Mouse (Mus musculus) inflammation-experienced regulatory T-cells, adult 6 months (primary cell): ENCODE measurements around the gene Tceal7. TPM values are rescaled to one million over a fixed set of nuclear protein-coding genes. Genes with fewer than 3 reads are reported as not detected.
"Not testable (repeated sequence)": the region's sequence is repeated elsewhere in the genome, so short reads cannot be mapped to it uniquely, and the experiment has no call there.

Source experiments
- ATAC-seq: one replicate; pipeline ENCODE4 v1.8.0; 2017
- polyA plus RNA-seq, 3 experiments: library from polyadenylated mRNA; unstranded; fragments of 100-300 nt; shearing (Covaris generic); gene quantifications; one replicate each; pipeline ENCODE4 v1.2.1; 2017

Gene Tceal7
- not detected for polyA plus RNA-seq

- not testable (repeated sequence) for ATAC-seq
These were observed at the start of gene Tceal7, which contains the start of gene Bex1 for GRCm38 (mm10) chrX:136214729-136215677. Tceal7 (plus strand) TSS chrX:136214779. Bex1 (minus strand) TSS chrX:136215513.

GRCm38 (mm10) chrX:136170625-136171024, 44.0 kb upstream of the Tceal7 start:
- no peak for ATAC-seq

GRCm38 (mm10) chrX:136171189-136172117, 43.1 kb upstream of the Tceal7 start:
- no peak for ATAC-seq

GRCm38 (mm10) chrX:136172118-136172551, 42.4 kb upstream of the Tceal7 start, which contains the start of gene Tceal8:
Tceal8 (minus strand) TSS chrX:136172342.
- ATAC-seq: no peak

- no peak for ATAC-seq
These were observed 41.8 kb upstream of the Tceal7 start for GRCm38 (mm10) chrX:136172786-136173185.

GRCm38 (mm10) chrX:136180897-136181553, 33.6 kb upstream of the Tceal7 start:
- no peak for ATAC-seq

- no peak for ATAC-seq
These were observed 31.5 kb upstream of the Tceal7 start for GRCm38 (mm10) chrX:136183107-136183506.

- ATAC-seq: no peak
These were observed 19.2 kb upstream of the Tceal7 start for GRCm38 (mm10) chrX:136195193-136195944.

- ATAC-seq: no peak
These were observed 17.7 kb upstream of the Tceal7 start for GRCm38 (mm10) chrX:136196873-136197272.

GRCm38 (mm10) chrX:136203257-136203656, 11.3 kb upstream of the Tceal7 start:
- ATAC-seq: no peak

- ATAC-seq: no peak
These were observed 10.9 kb upstream of the Tceal7 start, which contains the start of gene Tceal5 for GRCm38 (mm10) chrX:136203664-136204066. Tceal5 (minus strand) TSS chrX:136203876.

GRCm38 (mm10) chrX:136204406-136204805, 10.2 kb upstream of the Tceal7 start:
- no peak for ATAC-seq

GRCm38 (mm10) chrX:136213396-136213795, 1.2 kb upstream of the Tceal7 start:
- ATAC-seq: no peak

GRCm38 (mm10) chrX:136216303-136216702, 1.7 kb downstream of the Tceal7 start:
- no peak for ATAC-seq

GRCm38 (mm10) chrX:136223714-136224113, 9.1 kb downstream of the Tceal7 start:
- ATAC-seq: no peak

GRCm38 (mm10) chrX:136227768-136228167, 13.2 kb downstream of the Tceal7 start:
- no peak for ATAC-seq

GRCm38 (mm10) chrX:136238118-136238517, 23.5 kb downstream of the Tceal7 start:
- peak; percentile 58 for ATAC-seq

- ATAC-seq: no peak
These were observed 28.6 kb downstream of the Tceal7 start for GRCm38 (mm10) chrX:136243181-136243580.

- peak; percentile 89 for ATAC-seq
These were observed 30.1 kb downstream of the Tceal7 start, which contains the start of gene Tceal9 for GRCm38 (mm10) chrX:136244574-136245229. Tceal9 (plus strand) TSS chrX:136245079.

- no peak for ATAC-seq
These were observed 31.0 kb downstream of the Tceal7 start for GRCm38 (mm10) chrX:136245521-136246071.
